Mouse (Mus musculus) stomach, postnatal 0 days (tissue): ENCODE measurements around the gene Flad1.

Source experiments
- CTCF ChIP-seq: IDR thresholded peaks from 2 replicates; pipeline ENCODE4 v1.5.1; 2016; ENCODE audit warnings: antibody characterized with exemption, low read depth, mild to moderate bottlenecking, moderate library complexity
- EP300 ChIP-seq: optimal IDR thresholded peaks from 2 replicates; pipeline ENCODE3; 2016; ENCODE audit warnings: antibody characterized with exemption

- TF ChIP-seq CTCF = no peak
- TF ChIP-seq EP300 = no peak
Measured at GRCm38 (mm10) chr3:89419571-89419970, 7.9 kb upstream of the Flad1 start.
